Mouse (Mus musculus) lung, postnatal 36 days (tissue): Measurements from ENCODE around the gene BC037034.
"Not testable (repeated sequence)": the region's sequence is repeated elsewhere in the genome, so short reads cannot be mapped to it uniquely, and the experiment has no call there.

ENCODE experiments used
- DNase-seq: peaks from one replicate; pipeline ENCODE4 v3.0.0; 2022; ENCODE audit warnings: mixed read lengths

The BC037034 gene

DNA sequence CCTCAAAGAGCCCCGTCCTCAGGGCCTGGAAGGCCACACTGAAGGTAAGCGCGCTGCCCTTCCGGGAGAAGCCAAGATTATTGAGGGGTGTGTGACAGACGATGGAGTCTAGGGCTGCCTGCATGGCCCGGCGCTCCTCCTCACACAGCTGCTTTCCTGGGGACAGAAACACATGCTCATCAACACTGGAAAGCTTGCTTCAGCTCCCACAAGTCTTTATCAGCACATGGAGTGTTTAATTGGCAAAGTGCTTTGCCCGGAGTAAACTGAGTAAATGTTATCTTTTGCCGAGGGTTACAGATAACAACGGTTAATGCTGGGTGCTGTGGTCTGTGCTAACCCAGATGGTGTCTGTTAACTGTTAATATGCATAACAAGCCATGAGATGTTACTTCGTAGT lies 3.0 kb downstream of the BC037034 start:
- no peak for DNase-seq

DNA sequence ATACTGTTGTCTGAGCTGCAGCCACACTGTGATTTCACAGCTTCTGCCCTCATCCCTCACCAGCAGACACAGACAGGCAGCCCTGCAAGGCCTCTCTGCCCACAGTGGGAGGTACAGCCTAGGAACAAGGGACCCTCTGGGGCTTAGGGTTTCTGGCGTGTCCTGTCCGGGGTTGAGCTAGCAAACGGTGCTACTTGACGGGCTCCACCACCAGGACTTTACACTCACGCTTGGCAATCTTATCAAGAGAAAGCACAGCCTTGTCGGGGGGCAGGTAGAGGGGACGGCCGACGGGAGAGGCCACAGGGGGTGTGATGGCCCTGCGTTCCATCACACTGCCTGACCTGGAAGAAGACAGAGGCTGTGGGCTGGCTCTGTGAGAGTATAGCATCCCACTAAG lies 3.8 kb downstream of the BC037034 start:
- no peak for DNase-seq

DNA sequence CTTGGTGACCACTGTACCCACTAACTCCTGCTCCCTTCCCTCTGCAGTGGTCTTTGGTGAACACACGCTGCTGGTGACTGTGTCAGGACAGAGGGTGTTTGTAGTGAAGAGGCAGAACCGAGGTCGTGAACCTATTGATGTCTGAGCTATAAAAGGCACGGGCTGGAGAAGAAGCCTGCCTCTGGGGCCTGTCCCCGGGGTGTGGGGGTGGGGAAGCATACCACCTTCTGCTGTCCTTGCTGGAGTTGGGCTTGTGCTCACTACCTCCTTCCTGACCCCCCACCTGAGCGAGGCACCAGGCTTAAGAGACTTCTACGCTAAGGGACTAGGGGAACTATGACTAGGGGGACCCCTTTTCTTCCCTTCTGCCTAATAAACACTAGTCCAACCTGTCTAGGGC lies 4.8 kb downstream of the BC037034 start:
- no peak for DNase-seq

DNA sequence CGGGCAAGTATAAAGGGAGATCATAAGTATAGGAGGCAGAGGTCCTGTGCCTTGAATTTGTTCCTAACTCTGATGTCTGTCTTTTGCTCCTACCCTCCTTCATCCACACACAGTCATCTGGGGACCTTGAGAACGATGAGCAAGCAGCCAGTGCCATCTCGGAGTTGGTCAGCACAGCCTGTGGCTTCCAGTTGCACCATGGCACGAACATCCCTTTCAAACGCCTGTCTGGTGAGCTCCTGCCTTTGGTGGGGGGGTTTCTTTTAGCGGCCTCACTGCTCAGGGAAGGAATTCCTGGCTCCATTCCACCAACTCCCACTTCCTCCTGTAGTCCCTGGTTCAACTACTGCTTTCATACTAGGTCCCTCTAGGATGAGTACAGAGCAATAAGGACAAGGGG lies 5.3 kb downstream of the BC037034 start:
- DNase-seq, result no peak

DNA sequence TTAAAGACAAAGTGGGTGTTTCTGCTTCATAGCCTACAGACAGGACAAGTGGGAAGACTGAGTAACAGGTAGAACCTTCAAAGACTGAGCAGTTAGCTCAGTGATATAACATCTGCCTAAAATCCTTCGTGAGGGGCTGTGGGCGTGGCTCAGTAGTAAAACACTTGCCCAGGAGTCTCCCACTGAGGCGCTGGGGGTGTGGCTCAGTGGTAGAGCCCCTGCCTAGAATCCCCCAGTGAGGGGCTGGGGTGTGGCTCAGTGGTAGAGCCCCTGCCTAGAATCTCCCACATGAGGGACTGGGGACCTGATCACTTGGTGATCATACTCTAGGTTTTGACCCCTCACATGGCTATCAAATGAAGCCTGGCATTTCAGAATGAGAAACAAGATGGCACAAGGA lies 5.8 kb downstream of the BC037034 start:
- DNase-seq, result no peak

DNA sequence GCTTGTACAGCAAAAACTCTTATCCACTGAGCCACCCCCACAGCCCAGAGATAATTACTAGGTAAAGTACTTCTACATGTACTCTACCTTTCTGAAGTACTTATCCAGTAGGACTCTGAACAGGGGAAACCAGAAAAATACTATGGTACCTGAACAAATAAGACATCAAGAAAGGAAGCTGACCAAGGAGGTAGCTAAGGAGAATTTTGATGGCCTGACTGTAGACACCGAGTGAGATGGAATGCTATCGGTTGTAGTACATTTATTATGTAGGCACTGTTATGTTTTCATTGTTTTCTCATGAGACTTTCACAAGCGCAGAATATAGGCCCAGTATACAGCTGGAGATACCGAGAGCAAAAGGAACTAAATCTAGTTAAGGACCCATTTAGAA lies 6.3 kb downstream of the BC037034 start:
- DNase-seq, result no peak

DNA sequence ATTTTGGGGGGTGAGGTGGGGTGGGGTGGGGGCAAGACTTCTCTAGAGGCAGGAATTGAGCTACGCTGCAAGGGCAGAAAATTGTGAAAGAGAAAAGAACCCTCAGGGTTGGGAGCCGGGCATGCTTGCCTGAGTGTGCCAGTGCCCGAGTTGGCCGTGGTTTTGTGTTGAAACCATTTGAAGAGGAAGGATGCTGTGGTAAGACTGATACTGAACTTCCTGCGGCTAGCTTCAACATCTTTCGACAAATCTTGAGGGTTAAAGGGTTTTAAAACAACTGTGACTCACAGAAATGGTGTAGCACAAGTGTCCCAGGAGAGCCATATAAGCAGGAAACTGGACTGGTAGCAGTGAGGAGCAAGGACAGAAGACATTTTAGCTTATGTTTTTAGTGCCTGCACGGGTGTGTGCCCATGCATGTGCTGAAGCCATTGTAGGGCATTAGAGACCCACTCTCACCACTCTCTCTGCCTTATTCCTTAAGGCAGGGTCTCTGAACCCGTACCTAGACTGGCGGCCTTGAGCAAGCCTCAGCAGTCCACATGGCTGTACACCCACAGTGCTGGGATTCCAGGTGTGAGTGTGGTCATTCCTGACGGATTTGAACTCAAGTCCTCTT lies 6.8 kb downstream of the BC037034 start:
- DNase-seq, result peak; percentile 61

DNA sequence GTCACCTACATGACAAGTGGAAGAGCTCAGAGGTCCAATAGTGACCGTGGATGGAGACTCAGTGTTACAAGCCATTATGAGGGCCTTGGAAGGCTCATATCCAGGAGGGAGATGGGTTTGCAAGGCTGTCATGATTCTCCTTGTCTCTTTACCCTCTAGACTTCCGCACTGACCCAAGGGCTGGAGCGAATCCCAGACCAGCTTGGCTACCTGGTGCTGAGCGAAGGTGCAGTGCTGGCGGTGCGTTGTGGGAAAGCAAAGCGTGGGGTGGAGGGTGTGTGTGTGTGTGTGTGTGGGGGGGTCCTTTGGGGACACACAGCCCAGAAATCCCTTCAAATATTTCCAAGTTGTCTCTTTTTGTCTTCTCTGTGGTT lies 7.8 kb downstream of the BC037034 start:
- no peak for DNase-seq

DNA sequence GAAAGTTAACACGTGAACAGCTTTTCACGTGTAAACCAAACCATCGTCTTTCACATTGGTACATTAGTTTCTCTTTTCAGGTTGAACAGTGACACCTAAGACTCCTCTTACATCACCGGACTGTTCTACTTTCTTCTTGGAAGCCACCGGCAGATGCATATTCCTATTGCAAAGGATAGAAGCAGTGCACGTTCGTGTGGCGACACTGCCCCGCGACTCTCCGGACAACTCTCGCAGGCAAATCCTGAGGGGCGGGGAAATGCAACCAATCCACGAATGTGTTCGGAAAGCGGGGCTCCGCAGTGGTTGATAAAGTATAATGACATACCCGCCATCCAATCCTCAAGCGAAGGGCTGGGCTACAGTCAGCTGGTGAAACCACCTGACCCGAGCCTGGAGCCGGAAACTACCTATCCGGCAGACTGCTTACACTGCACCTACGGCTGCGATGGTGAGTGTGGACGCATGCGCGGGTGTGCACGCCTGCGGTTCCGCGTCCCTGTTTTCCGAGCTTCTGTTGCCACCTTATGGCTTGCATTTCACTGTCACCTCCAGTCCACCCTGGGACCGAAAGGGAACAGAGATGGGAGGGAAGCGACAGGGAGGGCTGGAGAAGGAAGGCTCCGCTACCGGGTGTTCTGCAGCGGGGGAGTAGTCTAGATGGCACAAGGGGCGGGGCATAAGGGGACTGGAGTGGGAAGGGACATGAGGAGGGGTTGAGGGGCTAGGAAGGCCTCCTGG lies 8.3 kb downstream of the BC037034 start, which contains the start of gene Lamtor4:
Lamtor4 (plus strand) TSS at position 130 of the 741 bp plus-strand sequence.
- DNase-seq, result peak; percentile 99

DNA sequence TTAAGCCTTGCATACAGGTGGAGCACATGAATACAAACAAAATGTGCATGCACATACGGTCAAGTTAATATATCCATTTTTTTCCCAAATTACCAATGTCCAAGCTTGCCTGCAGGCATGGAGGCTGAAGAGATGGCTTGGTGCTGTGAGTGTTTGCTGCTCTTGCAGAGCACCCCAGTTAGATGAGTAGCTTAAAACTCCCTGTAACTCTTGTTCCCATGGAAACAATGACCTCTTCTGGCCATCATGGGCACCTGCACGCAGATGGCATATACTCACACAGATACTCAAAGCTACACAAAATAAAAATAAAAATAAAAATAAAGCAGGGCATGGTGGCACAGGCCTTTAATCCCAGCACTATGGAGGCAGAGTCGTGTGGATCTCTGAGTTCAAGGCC lies 10.8 kb downstream of the BC037034 start:
- DNase-seq, result no peak

DNA sequence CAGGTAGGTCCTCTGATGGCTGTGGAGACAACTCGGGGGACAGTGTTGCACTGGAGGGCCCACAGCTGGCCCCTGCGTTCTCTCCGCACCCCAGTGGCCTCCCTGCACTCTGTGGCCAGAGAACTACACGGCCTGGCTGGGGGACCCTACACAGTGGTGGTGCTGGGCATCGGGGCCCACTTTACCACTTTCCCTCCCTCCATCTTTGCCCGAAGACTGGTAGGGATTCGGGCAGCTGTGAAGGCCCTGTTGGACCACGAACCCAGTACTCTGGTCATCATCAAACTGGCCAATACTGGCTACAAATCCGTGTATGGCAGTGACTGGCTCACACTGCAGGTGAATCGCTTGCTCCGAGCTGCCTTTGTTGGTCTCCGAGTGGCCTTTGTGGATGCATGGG lies 12.7 kb downstream of the BC037034 start:
- no peak for DNase-seq

DNA sequence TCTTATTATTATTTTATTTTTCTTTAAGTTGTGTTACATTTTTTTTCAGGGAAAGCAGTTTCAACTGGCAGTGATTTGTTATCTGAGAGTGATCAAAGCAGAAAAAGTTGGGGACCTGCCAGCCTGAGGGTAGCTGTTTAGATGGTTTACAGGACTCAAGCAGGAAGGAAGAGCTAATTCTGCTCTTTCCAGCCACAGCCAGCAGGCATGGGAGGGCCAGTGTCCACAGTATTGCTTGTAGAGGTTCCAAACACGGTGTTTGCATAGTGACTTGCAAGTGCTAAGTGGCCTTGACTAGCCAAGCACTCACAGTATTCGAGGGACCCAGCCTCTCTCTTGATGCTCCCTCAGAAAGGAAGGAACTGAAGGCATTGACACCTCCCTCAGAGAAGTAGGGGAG lies 22.3 kb downstream of the BC037034 start:
- peak; percentile 21 for DNase-seq

DNA sequence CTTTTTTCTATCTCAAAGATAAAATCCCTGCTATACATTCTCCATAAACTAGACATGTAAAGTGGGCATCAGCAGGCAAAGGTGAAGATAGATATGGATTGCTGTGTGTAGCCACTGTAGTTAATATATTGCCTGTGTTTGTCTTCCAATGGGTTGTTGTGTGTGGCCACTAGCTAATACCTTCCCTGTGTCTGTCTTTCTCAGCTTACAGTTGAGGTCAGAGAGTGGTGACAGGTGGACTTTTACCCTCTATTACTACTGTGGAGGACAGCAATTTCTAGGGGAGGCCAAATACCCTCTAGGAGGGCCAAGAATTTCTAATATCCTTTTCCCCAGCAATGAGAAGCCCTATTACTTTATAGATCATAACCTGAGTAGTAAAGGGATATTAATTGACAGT lies 29.6 kb downstream of the BC037034 start:
- no peak for DNase-seq

DNA sequence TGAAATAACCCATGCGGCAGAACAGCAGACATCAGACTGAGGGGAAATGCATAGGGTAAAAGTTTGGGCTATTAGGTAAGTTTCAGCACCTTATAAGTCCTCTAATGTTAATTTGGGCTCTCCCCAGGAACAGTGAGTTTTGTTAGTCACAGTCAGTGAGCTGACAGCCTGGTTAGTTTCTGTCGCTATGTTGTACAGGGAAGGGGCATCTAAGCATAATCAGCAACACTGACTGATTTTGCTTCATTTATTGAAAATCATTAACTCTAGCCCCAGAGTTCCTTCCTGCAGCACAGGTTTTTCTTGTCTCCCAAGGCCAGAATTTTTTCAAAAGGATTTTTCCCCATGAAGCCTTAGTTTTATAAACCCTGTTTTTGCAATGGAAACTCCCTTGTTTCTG lies 30.1 kb downstream of the BC037034 start:
- no peak for DNase-seq

DNA sequence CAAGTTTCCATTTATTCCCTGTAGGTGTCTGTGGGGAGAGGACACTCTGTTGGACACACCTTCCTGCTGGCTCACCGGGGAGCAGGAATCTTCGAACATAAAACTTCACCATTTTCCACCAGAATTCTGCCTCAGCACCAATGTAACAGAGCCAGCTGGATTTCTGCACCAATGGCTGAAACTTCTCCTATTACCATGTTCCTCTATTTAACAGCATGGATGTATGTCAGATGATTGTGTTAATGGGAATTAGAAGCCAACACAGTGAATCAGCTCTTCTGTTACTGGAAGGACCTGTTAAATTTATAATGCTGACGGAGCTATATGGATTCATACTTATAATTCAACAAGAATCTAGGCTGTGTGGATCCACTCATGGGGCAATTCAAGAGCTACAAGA lies 34.3 kb downstream of the BC037034 start:
- no peak for DNase-seq

DNA sequence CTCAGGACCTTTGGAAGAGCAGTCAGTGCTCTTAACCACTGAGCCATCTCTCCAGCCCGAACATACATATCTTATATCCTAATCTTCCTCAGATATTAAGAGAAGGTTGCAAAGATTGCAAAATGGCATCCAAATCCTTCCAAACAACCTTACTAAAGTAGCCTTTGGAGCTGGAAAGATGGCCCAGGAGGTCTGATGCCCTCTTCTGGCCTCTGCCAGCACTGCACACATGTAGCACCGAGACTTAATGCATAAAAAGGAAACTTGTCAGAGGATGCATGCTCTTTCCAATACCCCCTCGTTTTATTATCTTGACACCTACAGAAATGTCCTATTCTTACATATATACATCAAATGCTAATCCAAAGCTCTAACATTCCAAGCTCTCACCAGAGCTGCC lies 35.8 kb downstream of the BC037034 start:
- DNase-seq, result peak; percentile 68

DNA sequence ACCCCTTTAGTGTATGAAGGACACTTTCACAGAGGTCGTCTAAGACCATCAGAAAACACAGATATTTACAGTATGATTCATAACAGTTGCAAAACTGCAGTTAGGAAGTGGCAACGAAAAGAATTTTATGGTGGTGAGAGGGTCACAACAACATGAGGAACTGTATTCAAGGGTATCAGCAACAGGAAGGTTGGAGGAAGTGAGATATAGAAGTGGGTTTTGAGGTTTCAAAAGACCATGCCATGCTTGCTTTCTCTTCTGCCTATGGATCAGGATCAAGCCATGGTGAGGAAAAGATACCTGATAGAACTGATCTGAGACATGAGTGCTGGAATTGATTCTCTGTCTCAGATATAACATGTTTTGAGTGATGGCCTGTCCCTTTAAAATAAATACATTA lies 36.5 kb downstream of the BC037034 start:
- DNase-seq, result peak; percentile 22

DNA sequence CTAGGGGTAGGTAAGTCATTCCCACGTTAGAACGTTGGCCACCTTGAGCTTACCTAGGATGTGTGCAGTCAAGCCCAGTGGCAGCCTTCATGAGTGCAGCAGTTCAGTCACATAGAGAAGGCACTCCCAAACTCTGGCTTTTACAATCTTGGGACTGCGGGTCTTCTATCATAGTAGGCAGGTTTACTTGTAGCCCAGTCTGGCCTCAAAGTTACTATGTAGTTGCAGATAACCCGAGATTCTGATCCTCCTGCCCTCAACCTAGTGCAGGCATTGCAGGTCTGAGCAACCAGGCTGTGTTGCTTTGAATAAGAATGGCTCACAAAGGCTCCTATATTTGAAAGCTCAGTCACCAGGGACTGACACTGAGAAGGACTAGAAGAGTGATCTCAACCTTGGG lies 37.3 kb downstream of the BC037034 start:
- DNase-seq, result no peak

DNA sequence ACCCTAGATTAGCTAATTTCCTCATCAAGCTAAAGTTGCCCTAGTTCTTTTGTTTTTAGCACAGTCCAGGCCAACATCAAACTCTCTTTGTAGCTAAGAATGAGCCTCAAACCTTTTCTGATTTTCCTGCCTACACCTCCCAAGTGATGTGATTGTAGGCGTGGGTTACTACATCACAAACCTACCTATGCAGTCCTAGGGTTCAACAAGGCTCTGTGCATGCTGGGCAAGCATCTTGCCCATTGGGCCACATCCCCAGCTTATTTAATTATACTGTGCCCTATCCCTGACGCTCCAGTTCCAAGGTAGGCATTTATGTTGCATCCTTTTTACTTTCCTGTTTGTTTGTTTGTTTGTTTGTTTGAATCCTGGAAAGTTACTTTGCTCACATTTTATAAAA lies 38.1 kb downstream of the BC037034 start, which contains the start of gene Nxpe5:
Nxpe5 (plus strand) TSS at position 199 of the 400 bp plus-strand sequence.
- no peak for DNase-seq

DNA sequence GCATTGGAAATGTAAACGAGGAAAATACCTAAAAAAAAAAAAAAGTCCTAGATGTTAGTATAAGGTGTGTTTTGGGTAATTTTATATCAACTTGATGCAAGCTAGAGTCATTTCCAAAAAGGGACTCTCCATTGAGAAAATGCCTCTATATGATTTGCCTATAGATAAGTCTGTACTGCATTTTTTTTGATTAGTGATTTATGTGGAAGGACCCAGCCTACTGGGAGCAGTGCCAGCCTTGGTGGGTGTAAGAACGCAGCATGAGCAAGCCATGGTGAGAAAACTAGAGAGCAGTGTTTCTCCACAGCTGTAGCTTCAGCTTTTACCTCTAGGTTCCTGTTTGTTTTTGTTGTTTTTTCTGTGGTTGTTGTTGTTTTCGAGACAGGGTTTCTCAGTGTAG lies 40.5 kb downstream of the BC037034 start:
- no peak for DNase-seq

DNA sequence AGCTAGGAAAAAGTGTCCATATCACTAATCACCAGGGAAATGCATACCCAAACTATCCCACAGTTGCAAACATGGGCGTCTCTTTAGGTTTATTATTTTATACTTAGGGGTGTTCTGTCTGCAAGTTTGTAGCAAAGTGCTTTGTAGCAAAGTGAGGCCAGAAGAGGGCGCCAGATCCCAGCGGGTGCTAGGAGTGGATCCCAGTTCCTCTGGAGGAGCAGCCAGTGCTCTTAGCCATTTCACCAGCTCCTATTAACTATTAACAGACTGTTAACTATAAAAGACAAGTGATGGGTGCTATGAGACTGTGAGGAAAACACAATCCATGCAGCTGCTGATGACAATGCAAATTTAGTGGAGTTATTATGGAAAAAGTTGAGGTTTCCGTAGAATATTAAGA lies 41.7 kb downstream of the BC037034 start:
- peak; percentile 89 for DNase-seq

DNA sequence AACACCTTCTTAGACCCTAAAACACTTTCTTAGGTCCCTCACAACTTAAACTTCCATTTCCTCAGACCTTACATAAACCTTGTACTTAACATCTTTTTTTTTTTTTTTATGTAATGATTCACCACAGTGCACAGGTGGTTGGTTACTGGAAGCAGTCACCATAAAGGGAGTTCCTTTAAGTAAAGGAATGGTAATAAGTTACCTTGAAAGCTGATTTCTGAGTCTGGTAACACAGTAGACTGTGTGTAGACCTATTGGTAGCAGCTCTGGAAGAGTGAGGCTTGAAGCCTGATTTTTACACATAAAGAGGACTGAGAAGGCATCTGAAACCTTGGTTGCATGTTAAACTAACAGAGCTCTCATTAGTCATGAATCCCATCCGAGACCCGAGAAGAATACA lies 44.0 kb downstream of the BC037034 start:
- no peak for DNase-seq

DNA sequence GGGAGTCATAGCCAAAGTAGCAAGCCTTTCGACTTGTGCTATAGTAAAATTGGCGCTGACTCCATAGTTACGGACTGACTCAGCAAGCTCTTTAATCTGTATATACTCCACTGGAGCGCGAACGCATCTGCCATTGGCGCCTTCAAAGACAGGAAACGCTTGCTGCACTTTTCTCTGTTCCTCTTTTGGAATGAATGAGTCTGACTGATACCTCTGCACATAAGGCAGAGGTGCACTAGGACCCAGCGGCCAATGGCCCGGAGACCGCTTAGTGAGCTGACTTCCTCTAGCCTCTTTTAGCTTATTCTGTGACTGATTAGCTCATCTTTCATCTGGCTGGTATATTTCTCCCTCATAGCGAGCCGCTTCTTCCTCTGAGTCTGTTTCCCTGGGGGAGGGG lies 47.2 kb downstream of the BC037034 start:
- DNase-seq, result not testable (repeated sequence)
